Mouse (Mus musculus) lung, adult 18-20 months (tissue): ENCODE measurements around the gene Cebpa.
A peak's percentile ranks its signal among the peaks of the same experiment; 100 is the strongest.

Experiments used
- DNase-seq, 2 experiments: peaks; one replicate each; pipeline ENCODE4 v3.0.0; 2022; ENCODE audit warnings: mixed read lengths in 2 of 2

Gene Cebpa

GRCm38 (mm10) chr7:35118841-35119413 lies at the start of gene Cebpa:
Cebpa (plus strand) TSS chr7:35119293.
- DNase-seq: peak; percentile 95 to 96

- peak; percentile 39 to 51 for DNase-seq
Observed at GRCm38 (mm10) chr7:35076645-35077044, 42.4 kb upstream of the Cebpa start.

GRCm38 (mm10) chr7:35080843-35081338 lies 38.2 kb upstream of the Cebpa start:
- DNase-seq: peak; percentile 64 to 76

DNA sequence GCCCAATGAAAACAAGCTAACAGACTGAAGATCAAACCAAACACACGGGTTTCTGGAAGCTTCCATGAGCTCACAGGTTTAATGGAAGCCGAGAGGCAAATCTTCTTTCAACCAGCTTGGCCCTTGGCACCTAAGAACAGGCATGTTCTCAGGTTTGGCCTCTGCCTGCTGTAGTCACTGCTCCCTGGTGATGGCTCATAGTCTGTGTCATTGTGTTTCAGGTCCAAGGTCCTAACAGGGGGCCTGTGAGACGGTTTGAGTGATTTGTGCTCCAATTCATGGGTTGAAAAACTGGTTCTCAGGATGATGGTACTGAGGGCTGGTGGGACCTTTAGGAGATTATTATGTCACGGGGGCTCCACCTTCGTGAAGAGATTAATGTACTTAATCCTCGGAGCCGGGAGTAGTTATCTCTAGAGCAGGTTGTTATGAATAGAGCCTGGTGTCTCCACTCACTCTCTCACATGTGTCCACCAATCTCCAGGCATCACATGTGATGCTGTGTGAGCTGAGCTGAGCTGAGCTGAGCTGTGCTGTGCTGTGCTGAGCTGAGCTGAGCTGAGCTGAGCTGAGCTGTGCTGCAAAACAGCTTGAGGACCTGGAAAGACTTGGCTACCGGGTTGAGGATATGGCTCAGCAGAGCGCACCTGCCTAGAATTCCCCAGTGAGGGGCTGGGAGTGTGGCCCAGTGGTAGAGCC lies 37.5 kb upstream of the Cebpa start:
- DNase-seq: no peak

GRCm38 (mm10) chr7:35084565-35085360 lies 34.3 kb upstream of the Cebpa start:
- peak; percentile 38 to 65 for DNase-seq

- peak; percentile 35 to 55 for DNase-seq
Observed at GRCm38 (mm10) chr7:35086271-35086861, 32.7 kb upstream of the Cebpa start.

- DNase-seq: no peak
Observed at GRCm38 (mm10) chr7:35090550-35090949, 28.5 kb upstream of the Cebpa start.

- no peak for DNase-seq
Observed at GRCm38 (mm10) chr7:35094975-35095678, 24.0 kb upstream of the Cebpa start.

- DNase-seq: no peak
Observed at GRCm38 (mm10) chr7:35098777-35099176, 20.3 kb upstream of the Cebpa start.

GRCm38 (mm10) chr7:35099528-35099927 lies 19.6 kb upstream of the Cebpa start:
- no peak for DNase-seq

DNA sequence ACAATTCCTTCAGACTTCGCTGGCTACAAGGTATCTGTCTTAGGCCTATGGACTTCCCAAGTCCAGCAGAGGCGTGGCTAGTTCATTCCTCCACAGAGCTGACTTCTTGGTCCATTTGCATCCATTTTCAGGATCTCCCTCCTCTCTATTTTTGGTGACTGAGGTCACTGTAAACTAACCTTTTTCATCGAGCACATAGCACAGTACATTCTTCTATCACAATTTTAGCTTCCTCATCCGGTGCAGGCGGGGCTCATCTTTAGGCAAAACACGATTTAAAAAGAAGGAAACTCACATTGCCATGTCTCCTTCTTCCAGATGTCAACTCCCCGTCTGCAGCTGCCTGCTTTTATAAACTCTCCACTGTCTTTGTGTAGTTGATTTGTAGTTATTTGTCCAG lies 12.5 kb upstream of the Cebpa start:
- DNase-seq: no peak

- no peak for DNase-seq
Observed at GRCm38 (mm10) chr7:35107630-35108029, 11.5 kb upstream of the Cebpa start.

DNA sequence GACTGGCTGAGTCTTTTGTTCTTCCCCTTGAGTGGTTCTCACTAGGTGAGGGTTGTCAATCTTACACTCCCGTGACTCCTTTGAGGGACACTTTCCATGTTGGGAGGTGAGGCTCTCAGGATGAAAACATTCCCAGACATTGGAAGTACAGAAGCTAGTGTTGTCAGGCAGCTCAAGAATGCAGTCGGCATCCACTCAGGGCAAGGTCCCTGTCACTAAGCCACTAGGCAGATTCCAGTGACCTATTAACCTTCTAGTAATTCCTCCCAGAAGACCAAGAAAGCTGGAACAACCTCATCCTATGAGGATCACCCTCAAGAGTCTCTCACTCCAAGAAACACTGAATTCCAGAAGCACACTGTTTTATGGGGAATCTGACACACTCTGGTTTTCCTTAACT lies 11.0 kb upstream of the Cebpa start:
- no peak for DNase-seq

DNA sequence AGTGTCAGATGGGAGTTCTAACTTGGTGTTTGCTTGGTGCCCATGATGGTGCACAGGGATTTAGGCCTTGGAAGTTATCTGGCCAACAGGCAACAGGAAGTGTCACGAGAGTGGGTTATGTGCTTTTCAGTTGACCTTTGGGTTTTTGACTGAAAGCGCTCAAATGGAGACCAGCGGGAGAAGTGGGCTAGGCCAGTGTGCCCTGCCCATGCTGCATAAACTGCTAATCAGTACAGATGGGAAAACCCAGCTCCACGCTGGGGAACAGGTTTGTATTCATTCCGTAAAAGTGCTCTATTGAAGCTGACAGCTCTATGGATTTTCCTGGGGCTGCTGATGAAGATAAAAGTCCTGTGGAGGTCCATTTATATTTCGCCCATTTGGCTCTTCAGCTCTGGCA lies 10.4 kb upstream of the Cebpa start:
- no peak for DNase-seq

GRCm38 (mm10) chr7:35113136-35113535 lies 6.0 kb upstream of the Cebpa start:
- peak; percentile 89 to 93 for DNase-seq

DNA sequence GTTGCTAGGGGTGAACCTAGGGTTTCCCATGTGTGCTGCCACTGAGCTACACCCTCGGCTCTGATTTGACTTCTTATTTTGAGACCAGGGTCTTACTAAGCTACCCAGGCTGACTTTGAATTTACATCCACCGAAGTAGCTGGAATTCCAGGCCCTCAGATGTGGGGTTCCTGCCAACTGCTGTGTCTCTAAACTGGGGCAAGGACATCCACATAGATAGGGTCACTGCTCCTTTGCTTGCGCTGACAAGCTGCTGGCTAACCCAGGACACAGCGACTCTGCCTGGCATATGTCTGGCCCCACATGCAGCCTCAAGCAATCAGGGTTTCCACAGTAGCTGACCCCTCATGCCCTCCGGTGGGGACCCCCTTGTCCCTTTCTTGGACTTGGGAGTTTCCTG lies 5.4 kb upstream of the Cebpa start:
- no peak for DNase-seq

GRCm38 (mm10) chr7:35116524-35116923 lies 2.6 kb upstream of the Cebpa start:
- DNase-seq: peak; percentile 73 to 79

- peak; percentile 50 to 74 for DNase-seq
Observed at GRCm38 (mm10) chr7:35117052-35117451, 2.0 kb upstream of the Cebpa start.

GRCm38 (mm10) chr7:35117761-35118098 lies 1.4 kb upstream of the Cebpa start:
- DNase-seq: no peak

GRCm38 (mm10) chr7:35118099-35118781 lies 853 bp upstream of the Cebpa start:
- DNase-seq: peak; percentile 76 to 79

DNA sequence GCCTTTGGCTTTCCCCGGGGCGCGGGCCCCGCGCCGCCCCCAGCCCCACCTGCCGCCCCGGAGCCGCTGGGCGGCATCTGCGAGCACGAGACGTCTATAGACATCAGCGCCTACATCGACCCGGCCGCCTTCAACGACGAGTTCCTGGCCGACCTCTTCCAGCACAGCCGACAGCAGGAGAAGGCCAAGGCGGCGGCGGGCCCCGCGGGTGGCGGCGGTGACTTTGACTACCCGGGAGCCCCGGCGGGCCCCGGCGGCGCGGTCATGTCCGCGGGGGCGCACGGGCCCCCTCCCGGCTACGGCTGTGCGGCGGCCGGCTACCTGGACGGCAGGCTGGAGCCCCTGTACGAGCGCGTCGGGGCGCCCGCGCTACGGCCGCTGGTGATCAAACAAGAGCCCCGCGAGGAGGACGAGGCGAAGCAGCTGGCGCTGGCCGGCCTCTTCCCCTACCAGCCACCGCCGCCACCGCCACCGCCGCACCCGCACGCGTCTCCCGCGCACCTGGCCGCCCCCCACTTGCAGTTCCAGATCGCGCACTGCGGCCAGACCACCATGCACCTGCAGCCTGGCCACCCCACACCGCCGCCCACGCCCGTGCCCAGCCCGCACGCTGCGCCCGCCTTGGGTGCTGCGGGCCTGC lies 533 bp downstream of the Cebpa start:
- DNase-seq: peak in 1 of 2 experiments; percentile 55
